Mouse (Mus musculus): Measurements from ENCODE around the gene Pagr1a.

Gene Pagr1a

GRCm38 (mm10) chr7:127004122-127004875 lies 12.9 kb downstream of the Pagr1a start:
- no peak for DNase-seq (ENCODE audit: low read depth in 1 of 2, low spot score in 2 of 2)

- no peak for DNase-seq (ENCODE audit: low read depth in 1 of 2, low spot score in 2 of 2)
Observed at GRCm38 (mm10) chr7:127003620-127004019, 13.5 kb downstream of the Pagr1a start.

DNA sequence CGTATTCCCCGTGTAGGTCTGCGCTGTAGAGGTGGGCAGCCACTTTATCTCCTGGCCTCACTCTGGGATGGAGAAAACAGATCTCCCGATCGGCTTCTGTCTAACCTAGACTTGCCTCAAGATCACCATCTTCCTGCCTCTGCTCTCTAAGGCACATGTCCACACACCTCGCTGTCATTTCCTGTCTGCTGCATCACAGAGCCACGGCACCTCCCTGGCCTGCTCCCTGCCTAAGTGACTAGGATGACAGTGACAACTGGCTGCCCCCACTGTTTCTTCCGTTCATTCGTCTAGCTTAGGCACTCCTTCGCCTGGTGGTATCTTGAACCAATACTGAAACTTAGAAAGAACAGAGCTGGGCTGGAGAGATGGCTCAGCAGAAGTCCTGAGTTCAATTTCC lies 17.6 kb downstream of the Pagr1a start:
- DNase-seq (ENCODE audit: low read depth in 1 of 2, low spot score in 2 of 2), result no peak

- DNase-seq (ENCODE audit: low read depth in 1 of 2, low spot score in 2 of 2), result no peak
Observed at GRCm38 (mm10) chr7:126996449-126996848, 20.7 kb downstream of the Pagr1a start.

- no peak for DNase-seq (ENCODE audit: low read depth in 1 of 2, low spot score in 2 of 2)
Observed at GRCm38 (mm10) chr7:126988816-126989215, 28.3 kb downstream of the Pagr1a start.

DNA sequence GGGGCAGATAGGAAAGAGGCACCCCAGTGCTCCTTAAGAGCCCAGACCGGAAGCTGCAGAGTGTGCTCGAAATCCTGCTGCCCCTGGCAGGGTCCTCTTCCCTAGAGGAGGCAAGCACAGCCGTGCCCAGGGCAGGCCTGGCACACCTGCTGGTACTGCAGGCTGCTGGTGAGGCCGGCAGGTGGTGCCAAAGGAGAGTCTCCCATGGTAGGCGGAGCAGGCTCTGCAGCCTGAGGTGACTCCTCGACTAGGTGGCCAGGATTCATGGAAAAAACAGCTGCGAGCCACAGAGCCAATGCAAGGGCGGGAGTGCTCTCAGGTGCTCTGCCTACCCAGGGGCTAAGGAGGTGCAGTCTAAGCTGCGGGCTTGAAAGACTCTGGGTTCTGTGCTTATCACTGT lies 30.8 kb downstream of the Pagr1a start:
- no peak for DNase-seq (ENCODE audit: low read depth in 1 of 2, low spot score in 2 of 2)

DNA sequence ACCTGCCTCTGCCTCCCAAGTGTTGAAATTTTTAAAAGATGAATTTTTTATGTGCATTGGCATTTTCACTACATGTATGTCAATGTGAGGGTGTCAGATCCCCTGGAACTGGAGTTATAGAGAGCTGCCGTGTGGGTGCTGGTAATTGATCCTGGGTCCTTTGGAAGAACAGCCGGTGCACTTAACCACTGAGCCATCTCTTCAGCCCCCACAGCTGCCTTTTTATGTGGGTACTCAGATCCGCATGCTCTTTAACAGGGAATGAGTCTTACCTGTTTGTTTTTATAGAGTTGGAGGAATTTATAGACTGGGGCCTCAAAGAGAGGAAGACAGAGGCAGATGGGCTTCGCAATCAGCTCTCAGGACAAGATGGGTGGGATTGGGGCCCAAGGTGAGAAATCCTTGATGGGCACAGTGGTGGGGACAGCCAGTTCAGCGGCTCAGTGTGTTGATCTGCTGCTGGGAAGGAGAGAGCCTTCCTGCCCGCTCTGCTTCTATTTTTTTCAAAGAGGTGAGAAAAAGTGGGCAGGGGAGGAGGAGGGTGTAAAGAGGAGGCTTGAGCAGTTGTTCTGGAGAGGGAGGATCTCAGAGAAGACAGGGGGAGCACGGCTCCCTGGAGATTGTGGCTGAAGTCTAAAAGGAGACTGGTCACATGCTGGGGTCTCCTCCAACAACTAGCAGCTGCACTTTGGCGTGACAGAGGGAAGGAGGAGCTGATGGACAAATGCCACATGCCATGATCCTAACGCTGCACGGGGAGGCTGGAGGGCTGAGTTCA lies 32.3 kb downstream of the Pagr1a start:
- DNase-seq (ENCODE audit: low read depth in 1 of 2, low spot score in 2 of 2), result no peak

DNA sequence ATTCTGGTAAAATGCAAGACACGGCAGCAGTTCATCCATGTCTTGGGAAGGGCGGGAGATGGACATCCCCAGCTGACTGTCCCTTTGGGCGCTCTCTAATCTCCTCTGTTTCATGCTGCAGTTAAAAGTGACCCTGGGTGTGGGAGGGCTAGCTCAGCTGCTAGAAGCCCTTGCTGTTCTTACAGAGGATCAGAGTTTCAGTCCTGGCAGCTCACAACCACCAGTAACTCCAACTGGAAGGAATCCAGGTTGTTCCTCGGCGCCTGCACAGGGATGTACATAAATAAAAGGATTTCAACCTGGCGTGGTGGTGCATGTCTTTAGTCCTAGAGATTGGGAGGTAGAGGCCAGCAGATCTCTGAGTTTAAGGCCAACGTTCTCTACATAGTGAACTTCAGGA lies 34.0 kb downstream of the Pagr1a start:
- DNase-seq (ENCODE audit: low read depth in 1 of 2, low spot score in 2 of 2), result no peak

GRCm38 (mm10) chr7:126982054-126982453 lies 35.1 kb downstream of the Pagr1a start:
- DNase-seq (ENCODE audit: low read depth in 1 of 2, low spot score in 2 of 2), result no peak

DNA sequence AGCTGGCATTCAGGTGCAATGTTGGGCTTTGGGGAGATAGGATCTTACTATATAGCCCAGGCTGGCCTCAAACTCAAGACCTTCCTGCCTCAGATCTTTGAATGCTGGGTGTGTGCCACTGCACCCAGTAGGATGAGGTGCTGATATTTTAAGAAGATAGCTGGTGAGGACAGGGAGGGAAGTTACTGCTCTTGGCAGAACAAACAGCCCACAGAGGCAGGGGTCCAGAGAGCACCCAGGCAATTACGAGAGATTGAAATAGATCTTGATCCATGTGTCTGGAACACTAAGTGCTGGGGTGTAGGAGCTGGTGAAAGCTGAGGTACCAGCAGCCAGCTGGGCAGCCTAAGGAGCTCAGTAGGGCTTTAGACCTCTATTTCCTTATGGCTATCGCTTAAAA lies 35.6 kb downstream of the Pagr1a start:
- DNase-seq (ENCODE audit: low read depth in 1 of 2, low spot score in 2 of 2), result no peak

- DNase-seq (ENCODE audit: low read depth in 1 of 2, low spot score in 2 of 2), result no peak
Observed at GRCm38 (mm10) chr7:126978841-126979240, 38.3 kb downstream of the Pagr1a start.

GRCm38 (mm10) chr7:126976878-126977459 lies 40.2 kb downstream of the Pagr1a start:
- DNase-seq (ENCODE audit: low read depth in 1 of 2, low spot score in 2 of 2), result no peak

DNA sequence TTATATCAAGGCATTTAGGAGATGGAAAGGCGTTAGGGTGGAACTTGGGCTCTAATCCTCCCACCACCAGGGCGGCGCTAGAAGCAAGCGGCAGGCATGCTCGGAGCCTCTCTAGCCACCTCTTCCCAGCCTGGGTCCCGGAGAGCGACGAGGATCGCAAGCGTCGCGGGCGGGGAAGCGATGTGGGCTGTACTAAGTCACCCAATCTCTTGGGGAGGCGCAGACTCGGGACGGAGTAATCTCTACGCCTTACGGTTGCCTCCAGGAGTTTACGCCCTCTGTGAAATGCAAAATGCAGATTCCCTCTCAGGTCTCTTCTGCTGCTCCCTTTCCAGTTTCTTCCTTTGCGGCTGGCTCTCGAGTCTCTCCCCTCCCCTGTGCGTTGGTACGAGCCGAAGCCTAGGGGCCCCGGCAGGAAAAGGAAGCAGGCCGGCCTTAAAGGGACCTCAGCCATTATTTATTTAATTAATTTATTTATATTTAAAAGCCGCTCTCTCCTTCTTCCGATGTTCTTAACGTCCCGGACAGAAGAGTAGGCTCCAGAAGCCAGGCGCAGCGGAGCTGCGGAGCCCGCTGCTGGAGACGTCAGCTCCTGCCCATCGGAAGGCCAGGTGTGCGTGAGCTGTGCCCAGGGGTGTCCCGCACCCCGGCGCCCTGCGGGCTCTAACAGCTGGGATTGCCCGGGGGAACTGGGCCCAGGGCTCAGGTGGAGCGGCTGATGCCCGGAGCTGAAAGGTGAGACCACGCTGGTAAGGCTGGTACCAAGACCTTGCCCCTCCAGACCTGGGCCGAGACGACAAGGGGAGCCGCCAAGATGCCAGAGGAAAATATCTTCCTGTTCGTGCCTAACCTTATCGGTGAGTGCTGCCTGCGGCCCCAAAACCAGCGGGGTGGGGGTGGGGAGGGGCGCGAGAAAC lies 40.9 kb downstream of the Pagr1a start, which contains the start of gene Cdiptos:
Gene Cdiptos, minus strand, starts transcription at position 149 of the 917 bp plus-strand sequence.
- peak; percentile 88 to 91 for DNase-seq (ENCODE audit: low read depth in 1 of 2, low spot score in 2 of 2)

DNA sequence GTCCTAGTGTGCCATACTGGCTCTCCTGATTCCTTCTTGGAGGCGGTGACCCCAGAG lies 41.4 kb downstream of the Pagr1a start, which contains the start of gene Cdipt:
Gene Cdipt, plus strand, starts transcription at position 22 of the 57 bp plus-strand sequence.
- no peak for DNase-seq (ENCODE audit: low read depth in 1 of 2, low spot score in 2 of 2)

GRCm38 (mm10) chr7:126975493-126975892 lies 41.7 kb downstream of the Pagr1a start:
- DNase-seq (ENCODE audit: low read depth in 1 of 2, low spot score in 2 of 2), result peak in 1 of 2 experiments; percentile 30

DNA sequence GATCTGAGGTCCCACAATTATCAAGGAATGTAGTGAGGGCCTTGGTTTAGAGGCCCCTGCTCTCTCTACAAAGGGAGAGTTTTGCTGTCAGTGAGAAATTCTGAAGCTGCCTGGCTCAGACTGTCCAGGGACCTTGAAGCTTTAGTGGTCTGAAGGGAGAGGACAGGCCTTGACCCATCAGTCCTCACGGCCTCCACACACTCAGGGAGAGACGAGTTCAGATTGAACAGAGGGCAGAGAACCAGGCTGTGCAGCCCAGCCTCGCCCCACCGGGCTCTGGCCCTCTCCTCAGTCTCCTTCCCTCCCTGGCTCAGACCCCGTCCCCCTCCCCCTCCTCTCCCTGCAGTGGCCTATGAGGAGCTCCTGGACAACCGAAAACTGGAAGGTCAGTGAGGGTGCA lies 49.8 kb downstream of the Pagr1a start:
- no peak for DNase-seq (ENCODE audit: low read depth in 1 of 2, low spot score in 2 of 2)

DNA sequence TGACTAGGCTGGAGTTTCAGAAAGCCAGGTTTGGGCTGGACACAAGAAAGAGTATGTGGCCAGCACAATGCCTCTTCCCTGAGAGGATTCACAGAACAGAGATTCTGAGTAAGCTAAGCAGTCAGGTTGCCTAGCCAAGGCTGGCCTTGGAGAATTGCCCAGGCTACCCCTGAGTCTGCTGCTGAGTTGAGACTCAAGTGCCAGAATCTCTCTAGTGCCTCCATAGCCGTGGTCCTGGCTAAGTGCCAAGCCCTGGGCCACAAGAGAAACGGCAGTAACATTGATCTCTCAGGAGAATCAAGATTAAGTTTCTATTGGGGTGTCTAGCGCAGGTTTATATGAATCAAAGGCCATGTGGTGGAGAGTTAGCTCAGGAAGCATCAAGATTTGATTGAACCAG lies 51.6 kb downstream of the Pagr1a start:
- DNase-seq (ENCODE audit: low read depth in 1 of 2, low spot score in 2 of 2), result no peak

Measured in monocyte, adult 2 months (primary cell).